Mouse (Mus musculus): ENCODE data around the gene Krt84.

The Krt84 gene

DNA sequence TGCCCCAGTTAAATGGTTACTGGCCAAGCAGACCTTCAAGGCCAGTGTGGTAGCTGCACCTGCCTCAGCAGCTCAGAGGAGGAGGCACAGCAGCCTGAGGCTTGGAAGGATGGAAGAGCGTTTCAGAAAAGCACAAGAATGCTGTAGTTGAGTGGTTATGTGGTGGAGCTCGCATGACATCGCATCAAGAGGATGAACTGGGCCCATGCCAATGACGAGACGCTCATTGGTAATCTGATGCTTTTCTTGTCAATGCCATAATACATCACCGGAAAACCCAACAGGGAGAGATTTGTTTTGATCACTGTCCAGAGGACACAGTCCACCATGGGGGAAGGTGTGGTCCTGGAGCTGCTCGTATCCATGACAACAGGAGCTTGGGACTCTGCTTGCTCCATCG lies 37.4 kb downstream of the Krt84 start:
- no peak for DNase-seq (ENCODE audit: low read depth, low spot score)

DNA sequence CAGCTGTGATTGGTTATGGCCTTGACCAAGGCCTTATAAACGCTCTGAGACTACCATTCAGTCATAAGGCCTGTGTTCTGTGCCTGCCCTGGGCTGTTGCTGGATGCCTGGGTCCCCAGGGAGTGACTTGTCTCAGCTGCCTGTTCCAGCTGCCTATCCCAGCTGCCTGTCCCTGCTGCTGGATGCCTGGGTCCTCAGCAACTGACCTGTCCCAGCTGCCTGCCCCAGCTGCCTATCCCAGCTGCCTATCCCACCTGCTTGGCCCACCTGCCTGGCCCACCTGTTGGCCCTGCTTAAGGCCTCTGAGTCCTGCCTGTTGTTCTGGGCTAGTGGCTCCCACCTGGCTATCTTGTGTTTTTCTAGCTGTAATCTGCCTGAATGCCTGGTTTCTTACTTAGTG lies 38.4 kb downstream of the Krt84 start:
- no peak for DNase-seq (ENCODE audit: low read depth, low spot score)

DNA sequence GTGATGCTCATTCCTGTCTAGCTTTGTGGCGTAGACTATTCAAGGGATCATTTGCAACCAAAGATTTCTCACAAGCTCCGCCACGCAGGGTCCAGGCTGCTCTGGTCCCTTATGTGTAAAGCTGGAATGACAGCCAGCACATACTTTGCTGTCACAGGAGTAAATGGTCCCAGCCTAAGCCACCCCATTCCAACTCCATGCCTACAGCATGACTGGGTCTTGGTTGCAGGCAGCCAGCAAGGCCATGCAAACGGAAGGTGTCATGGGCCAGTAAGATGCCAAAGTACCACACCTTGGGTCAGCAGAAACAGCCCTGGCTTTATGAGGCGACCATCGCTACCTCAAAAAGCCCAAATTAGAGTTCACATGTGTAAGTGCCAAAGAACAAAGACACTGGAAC lies 38.9 kb downstream of the Krt84 start:
- no peak for DNase-seq (ENCODE audit: low read depth, low spot score)

DNA sequence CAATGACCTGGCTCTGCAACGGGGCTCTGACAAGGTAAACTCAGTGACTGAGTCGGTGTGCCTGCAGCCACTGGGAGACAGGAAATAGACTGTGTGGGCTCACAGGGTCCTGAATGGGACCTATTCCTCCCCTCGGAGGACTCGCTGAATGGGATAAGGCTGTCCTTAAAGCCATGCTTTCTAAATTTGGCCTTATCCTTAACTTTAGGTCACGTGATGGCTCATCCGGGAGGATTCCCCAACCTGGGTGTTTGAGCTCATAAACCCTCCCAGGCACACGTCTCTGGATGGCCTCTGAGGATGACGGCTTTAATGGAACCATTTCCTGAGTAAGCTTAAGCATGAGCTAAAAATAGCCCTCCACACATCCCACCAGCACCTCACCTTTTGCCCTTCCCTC lies 39.9 kb downstream of the Krt84 start:
- peak; percentile 41 for DNase-seq (ENCODE audit: low read depth, low spot score)

DNA sequence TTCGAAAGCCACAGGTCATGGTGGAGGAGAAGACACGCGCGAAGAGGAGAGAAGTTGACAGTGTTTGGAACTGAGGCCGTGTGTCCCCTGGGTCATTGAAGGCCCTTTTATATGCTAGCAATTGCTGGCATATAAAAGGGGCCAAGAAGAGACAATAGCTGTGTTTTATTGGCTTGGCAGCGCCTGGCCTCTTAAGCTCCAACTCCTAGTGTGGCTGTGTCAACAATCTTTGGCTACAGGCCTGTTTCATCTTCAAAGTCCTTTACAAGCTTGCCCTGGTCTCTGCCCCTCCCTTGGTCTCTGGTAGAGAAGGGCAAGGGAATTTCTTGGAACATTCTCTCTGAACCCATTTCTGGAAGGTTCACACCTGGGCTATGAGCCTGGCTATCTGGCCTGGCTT lies 41.2 kb downstream of the Krt84 start, which contains the start of gene Krt83:
TSS of gene Krt83 (minus strand) at position 82 of the 400 bp plus-strand sequence.
- DNase-seq (ENCODE audit: low read depth, low spot score) = no peak

DNA sequence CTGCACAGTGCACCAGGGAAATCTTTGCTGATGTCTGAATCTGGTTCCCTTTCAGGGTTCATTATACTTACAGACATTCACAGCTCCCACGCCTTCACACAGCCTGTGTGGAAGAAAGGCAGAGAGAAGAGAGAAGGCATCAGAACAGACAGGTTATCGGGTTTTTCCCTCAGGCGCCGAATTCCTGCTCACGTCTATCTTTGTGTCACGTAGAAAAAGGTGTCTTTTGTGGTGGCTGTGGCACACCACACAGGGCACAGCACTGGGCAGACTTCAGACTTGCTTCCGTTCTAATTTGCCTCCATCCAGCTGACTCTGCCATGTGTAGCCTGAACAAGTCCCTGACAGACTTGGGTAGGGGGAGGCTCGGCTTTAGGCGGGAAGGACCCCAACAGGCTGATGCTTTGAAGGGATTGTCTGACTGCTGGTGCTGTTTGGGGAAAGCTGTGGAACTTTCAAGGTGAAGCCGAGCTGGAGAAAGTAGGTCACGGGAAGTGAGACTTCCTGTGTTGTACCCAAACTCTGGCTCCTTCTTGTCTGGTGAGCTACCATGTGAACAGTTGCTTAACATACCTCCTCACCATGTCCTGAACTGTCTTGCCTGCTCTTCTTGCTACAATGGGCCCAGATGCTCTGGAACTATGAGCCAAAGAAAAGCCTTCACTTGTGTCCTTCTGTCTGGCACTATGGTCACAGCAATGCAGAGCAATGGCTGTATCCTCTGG lies 46.5 kb downstream of the Krt84 start:
- no peak for DNase-seq (ENCODE audit: low read depth, low spot score)

DNA sequence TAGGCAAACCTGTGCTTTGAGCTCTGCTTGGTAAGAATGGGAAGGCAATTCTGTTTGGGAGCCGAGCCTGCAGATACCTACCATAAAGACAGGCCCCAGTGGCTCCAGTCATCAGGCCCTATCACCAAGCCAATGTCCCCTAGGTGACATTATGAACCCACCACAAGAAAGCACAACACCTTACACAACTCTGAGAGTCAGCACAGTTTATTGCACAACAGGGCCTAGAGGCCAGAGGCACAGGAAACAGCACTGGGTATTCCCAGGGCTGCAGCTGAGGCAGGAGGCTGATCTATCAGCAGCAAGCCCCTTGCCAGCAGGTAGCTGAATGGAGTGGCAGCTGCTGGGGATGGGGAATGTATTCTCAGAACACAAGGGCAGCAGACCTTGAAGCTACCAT lies 47.7 kb downstream of the Krt84 start:
- no peak for DNase-seq (ENCODE audit: low read depth, low spot score)

DNA sequence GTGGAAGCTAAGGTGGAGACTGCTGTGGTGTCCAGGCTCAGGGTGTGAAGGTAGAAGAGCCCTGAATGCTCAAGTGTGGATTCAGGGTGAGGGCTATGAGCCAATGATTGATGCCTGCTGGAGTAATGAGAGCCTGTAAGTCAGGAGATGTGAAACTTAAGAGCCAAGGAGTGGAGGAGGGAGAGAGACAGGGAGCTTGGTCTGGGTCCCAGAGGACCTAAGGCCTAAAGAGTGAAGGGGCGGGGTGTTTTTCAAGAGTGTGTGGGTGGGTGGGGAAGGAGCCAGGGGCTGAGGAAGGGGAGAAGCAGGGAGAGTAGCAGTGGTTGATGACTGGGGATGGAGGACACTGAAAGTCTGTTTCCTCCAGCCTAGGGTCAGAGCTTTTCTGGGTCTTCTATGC lies 49.0 kb downstream of the Krt84 start:
- no peak for DNase-seq (ENCODE audit: low read depth, low spot score)

DNA sequence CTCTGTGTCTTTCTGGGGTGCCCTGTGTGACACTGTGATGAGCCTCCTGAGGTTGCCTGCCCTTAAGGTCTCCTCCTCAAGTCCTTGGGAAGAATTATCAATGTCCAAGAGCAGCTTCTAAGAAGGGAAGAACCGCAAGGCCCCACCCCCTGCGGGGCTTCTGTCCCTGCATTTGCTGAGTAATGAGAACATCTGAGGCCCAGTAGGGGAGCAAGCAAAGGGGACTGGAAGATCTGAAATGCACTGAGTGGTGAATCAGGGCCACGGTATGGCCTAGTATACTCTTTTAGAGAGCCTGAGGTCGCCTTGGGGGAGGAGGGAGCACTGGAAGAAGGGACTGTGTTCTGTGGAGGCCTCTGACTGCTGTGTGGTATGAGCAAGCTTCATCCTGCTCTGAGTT lies 50.6 kb downstream of the Krt84 start:
- no peak for DNase-seq (ENCODE audit: low read depth, low spot score)

DNA sequence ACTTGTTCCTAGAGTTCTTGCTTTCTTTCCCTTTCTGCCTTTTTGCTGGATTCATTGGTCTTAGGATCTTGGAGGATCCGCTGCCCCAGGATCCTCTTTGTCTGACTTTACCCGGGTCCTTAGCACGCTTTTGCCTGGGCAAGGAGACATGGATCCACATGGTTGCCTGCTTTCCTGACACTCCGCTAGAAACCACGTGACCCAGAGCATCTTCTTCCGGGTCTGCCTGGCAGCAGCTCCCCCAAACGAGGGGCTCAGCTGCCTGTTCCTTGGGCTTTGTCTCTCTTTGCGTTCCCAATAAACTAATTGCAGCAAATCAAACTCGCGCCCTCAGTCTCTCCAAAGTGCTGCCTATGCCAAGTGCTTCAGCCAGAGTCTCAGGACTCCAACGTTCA lies 53.0 kb downstream of the Krt84 start:
- DNase-seq (ENCODE audit: low read depth, low spot score) = no peak

DNA sequence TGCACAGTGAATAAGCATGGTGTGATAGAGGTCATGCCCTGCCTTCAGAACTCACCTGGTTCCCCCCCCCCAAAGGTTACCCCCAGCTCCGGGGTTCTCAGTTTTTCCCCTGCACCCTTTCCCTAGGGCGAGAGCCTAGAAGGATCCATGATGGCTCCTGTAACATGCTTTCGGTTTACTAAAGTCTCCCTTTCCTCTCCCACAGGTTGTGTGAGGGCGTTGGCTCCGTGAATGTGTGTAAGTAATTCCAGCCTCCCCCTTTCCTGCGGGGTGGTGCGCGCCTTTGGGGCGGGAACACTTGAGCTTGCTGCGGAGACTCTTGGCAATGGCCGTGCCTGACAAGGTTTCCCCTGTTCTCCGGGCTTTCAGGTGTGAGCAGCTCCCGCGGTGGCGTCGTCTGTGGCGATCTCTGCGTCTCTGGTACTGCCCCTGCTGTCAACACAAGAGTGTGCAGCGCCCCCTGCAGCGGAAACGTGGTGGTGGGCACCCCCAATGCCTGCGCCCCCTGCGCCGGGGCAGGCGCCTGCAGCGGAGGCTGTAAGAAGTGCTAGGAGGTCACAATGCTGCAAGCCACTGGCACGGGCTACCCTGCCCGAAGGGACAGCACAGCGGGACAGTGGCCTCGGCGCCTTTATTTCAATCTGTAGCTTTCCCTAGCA lies 53.5 kb downstream of the Krt84 start:
- peak; percentile 44 for DNase-seq (ENCODE audit: low read depth, low spot score)
